Mouse (Mus musculus) thymus, adult 2 months (tissue): ENCODE measurements at regions not wholly inside any gene's neighbourhood (a gene's known extent, or its start where the extent isn't known, plus 50 kb on each side); places are given as distances from the start of the nearest gene placed in this dataset.

Source experiments
- CTCF ChIP-seq: fragments of 200-500 bp; IDR thresholded peaks from 2 replicates; pipeline ENCODE4 v1.5.1; 2012; ENCODE audit warnings: mild to moderate bottlenecking, control low read depth, low read length, moderate library complexity, borderline replicate concordance; ENCODE audit not compliant: control insufficient read depth, poor library complexity, insufficient read depth; ENCODE audit errors: extremely low read depth
- POLR2A ChIP-seq: fragments of 200-500 bp; IDR thresholded peaks from 2 replicates; pipeline ENCODE4 v1.6.1; 2012; ENCODE audit warnings: mild to moderate bottlenecking, low read length, control low read depth, moderate library complexity; ENCODE audit not compliant: control insufficient read depth, poor library complexity, insufficient read depth; ENCODE audit errors: extremely low read depth

DNA sequence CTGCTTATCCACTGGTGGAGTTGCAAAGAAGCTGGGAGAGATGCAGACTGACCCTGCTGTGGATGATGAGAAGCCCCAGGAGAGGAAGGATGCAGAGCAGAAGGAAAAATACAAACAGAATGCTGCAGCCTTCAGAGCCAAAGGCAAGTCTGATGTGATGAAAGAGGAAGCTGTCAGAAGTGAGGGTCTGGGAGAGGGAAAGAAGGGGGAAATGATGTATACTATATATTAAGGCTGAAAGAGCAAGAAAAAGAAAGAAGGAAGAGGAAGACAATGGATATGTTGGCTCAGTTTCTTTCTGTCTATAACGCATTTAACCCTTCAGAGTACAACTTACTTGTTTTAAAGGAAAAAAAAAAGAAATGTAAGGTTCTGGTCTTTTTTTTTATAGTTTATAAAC, 225.4 kb downstream of the Gm5447 start:
- TF ChIP-seq POLR2A = no peak
- no peak for TF ChIP-seq CTCF
